Mouse (Mus musculus): ENCODE results near the gene Eif2b3. TPM values are rescaled to one million over a fixed set of nuclear protein-coding genes. Genes with fewer than 3 reads are reported as not detected.

The Eif2b3 gene
- polyA plus RNA-seq, 1 experiment from 2014 or later, result 53.2 TPM

- Histone ChIP-seq H3K9me3 (ENCODE audit: control insufficient read depth, low read length) (no peaks in the 10 kb centered on the region), H3K27me3 (ENCODE audit: control insufficient read depth, insufficient read depth, low read length) (no peaks in the 10 kb centered on the region), H3K4me2 (replicated peaks; ENCODE audit: low read depth, low read length) (peak within 1 kb of the TSS; percentile 86), H3K4me1 (ENCODE audit: control insufficient read depth, insufficient read depth, low read length) (peaks cover 18% of the 10 kb centered on the region; the same call in 1 of the 2 replicates), H3K9ac (ENCODE audit: low read depth, low read length) (peak within 1 kb of the TSS; percentile 74), H3K27ac (ENCODE audit: low read depth, low read length) (peak within 1 kb of the TSS; percentile 77), H3K4me3 (ENCODE audit: low read length) (peak within 1 kb of the TSS; percentile 97), H3K36me3 (ENCODE audit: control insufficient read depth, insufficient read depth, low read length) (peaks cover 20% of the 10 kb centered on the region; the same call in 1 of the 2 replicates)
- peak; percentile 74 for ATAC-seq (ENCODE audit: low FRiP score, low TSS enrichment)
- under 1% methylated on average over 58 of the region's 58 CpGs for WGBS
Observed at GRCm38 (mm10) chr4:116995131-116995797, 23.9 kb upstream of the Eif2b3 start, which contains the start of gene Hectd3. Gene Hectd3 (plus strand): TSS chr4:116995317.

DNA sequence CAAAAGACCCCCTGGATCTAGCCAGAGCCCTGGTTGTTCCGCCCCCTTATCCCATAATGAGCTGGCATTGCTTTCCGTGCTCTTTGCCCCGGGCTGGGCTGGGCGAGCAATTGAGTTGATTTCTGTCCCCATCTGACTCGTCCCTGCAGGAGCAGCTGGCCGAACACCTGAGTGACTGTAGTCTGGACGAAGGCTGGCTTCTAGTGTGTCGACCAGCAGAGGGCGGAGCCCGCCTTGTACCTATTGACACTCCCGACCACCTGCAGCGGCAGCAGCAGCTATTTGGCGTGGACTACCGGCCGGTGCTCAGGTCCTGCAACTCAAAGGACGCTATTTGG, 23.4 kb upstream of the Eif2b3 start:
- Histone ChIP-seq H3K27ac (ENCODE audit: low read depth, low read length) (no peak overlapping the region), H3K9me3 (ENCODE audit: control insufficient read depth, low read length) (no peaks in the 10 kb centered on the region), H3K9ac (ENCODE audit: low read depth, low read length) (peak overlapping the region; percentile 74), H3K4me2 (replicated peaks; ENCODE audit: low read depth, low read length) (peak overlapping the region; percentile 86), H3K27me3 (ENCODE audit: control insufficient read depth, insufficient read depth, low read length) (no peaks in the 10 kb centered on the region), H3K4me3 (ENCODE audit: low read length) (peak overlapping the region; percentile 97), H3K4me1 (ENCODE audit: control insufficient read depth, insufficient read depth, low read length) (peaks cover 18% of the 10 kb centered on the region; the same call in 1 of the 2 replicates), H3K36me3 (ENCODE audit: control insufficient read depth, insufficient read depth, low read length) (peaks cover 19% of the 10 kb centered on the region; the same call in 1 of the 2 replicates)
- peak; percentile 11 for ATAC-seq (ENCODE audit: low FRiP score, low TSS enrichment)
- WGBS, result under 1% methylated on average over 16 of the region's 16 CpGs

DNA sequence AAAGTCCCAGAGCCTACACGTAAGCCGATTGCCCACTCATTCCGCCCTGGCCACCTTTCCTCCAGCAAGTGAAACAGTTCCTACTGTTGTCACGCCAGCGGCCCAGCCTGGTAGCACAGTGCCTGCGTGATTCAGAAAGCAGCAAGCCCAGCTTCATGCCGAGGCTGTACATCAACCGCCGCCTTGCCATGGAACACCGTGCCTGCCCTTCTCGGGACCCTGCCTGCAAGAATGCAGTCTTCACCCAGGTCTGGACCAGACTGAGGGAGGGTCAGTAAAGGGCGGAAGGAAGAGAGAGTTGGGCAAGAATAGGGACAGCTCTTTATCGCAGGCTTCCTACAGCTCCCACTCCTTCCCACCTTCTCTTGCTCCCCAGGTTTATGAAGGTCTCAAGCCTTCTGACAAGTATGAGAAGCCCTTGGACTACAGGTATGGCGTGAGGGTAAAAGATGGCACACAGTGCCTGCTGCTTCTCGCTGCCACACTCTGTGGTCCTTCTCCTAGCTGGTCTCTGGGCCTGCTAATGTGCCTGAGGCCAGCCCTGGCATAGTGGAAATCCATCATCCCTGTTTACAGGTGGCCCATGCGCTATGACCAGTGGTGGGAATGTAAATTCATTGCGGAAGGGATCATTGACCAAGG, 19.6 kb upstream of the Eif2b3 start:
- Histone ChIP-seq H3K4me3 (ENCODE audit: low read length) (no peak overlapping the region), H3K36me3 (ENCODE audit: control insufficient read depth, insufficient read depth, low read length) (peaks cover 28% of the 10 kb centered on the region; the same call in 1 of the 2 replicates), H3K9ac (ENCODE audit: low read depth, low read length) (no peak overlapping the region), H3K27ac (ENCODE audit: low read depth, low read length) (no peak overlapping the region), H3K27me3 (ENCODE audit: control insufficient read depth, insufficient read depth, low read length) (no peaks in the 10 kb centered on the region), H3K9me3 (ENCODE audit: control insufficient read depth, low read length) (no peaks in the 10 kb centered on the region), H3K4me1 (ENCODE audit: control insufficient read depth, insufficient read depth, low read length) (peaks cover 11% of the 10 kb centered on the region; the same call in 1 of the 2 replicates), H3K4me2 (replicated peaks; ENCODE audit: low read depth, low read length) (no peak overlapping the region)
- no peak for ATAC-seq (ENCODE audit: low FRiP score, low TSS enrichment)
- 92% methylated on average over 17 of the region's 17 CpGs for WGBS

DNA sequence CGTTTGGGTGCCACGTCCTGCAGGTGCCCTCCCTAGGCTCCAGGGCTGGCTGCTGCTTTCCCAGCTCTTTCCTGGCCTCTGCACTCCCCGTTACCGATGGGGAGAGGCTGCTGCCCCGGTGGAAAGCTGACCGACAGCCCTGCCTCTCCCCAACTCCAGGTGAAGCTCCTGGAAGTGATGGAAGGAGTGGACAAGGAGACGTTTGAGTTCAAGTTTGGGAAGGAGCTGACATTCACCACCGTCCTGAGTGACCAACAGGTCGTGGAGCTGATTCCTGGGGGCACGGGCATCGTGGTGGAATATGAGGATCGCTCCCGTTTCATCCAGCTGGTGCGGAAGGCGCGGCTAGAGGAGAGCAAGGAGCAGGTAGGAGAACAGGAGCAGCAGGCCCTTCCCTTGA, 17.2 kb upstream of the Eif2b3 start:
- no peak for ATAC-seq (ENCODE audit: low FRiP score, low TSS enrichment)
- Histone ChIP-seq H3K27ac (ENCODE audit: low read depth, low read length) (no peak overlapping the region), H3K9ac (ENCODE audit: low read depth, low read length) (no peak overlapping the region)

DNA sequence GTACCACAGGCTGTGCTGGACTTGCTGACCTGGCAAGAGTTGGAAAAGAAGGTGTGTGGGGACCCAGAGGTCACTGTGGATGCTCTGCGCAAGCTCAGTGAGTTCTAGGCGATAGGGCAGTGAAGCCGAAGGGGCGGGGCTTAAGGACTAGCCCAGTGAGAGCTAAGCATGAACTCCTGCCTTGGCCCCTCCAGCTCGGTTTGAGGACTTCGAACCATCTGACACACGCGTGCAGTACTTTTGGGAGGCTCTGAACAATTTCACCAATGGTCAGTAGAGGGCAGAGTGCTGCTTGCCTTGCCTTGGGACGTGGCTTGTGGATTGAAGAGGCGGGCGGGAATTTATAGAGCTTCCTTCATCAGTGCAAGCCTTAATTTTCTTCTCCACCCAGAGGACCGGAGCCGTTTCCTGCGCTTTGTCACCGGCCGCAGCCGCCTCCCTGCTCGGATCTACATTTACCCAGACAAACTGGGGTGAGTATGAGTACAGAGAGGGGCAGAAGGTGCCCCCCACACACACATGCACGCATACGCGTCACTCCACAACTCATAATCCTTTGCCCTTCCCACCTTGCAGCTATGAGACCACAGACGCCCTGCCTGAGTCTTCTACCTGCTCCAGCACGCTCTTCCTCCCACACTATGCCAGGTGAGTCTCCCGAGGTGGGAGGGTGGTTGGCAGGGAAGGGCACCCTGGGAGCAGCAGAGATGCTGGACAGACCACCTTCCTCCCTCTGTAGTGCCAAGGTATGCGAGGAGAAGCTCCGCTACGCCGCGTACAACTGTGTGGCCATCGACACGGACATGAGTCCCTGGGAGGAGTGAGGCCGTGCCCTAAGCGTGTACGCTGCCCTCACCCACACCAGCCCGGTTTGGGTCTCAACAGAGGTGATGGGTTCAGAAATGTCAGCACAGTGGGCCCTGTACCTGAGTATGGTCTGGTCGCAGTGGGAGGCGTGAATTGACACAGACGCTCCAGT, 16.4 kb upstream of the Eif2b3 start:
- no peak overlapping the region for H3K4me3 ChIP-seq (ENCODE audit: low read length)
- H3K9ac ChIP-seq (ENCODE audit: low read depth, low read length), result no peak overlapping the region
- peak; percentile 66 for ATAC-seq (ENCODE audit: low FRiP score, low TSS enrichment)
- no peak overlapping the region for H3K27ac ChIP-seq (ENCODE audit: low read depth, low read length)
- 54% methylated on average over 38 of the region's 38 CpGs for WGBS
- no peak overlapping the region for H3K4me2 ChIP-seq (replicated peaks; ENCODE audit: low read depth, low read length)
- H3K36me3 ChIP-seq (ENCODE audit: control insufficient read depth, insufficient read depth, low read length), result peaks cover 28% of the 10 kb centered on the region; the same call in 1 of the 2 replicates
- no peaks in the 10 kb centered on the region for H3K4me1 ChIP-seq (ENCODE audit: control insufficient read depth, insufficient read depth, low read length)
- no peaks in the 10 kb centered on the region for H3K27me3 ChIP-seq (ENCODE audit: control insufficient read depth, insufficient read depth, low read length)
- no peaks in the 10 kb centered on the region for H3K9me3 ChIP-seq (ENCODE audit: control insufficient read depth, low read length)

More for the DNA sequence above, 17.2 kb upstream of the Eif2b3 start:
- Histone ChIP-seq H3K4me2 (replicated peaks; ENCODE audit: low read depth, low read length) (no peak overlapping the region), H3K4me1 (ENCODE audit: control insufficient read depth, insufficient read depth, low read length) (no peaks in the 10 kb centered on the region), H3K36me3 (ENCODE audit: control insufficient read depth, insufficient read depth, low read length) (peaks cover 28% of the 10 kb centered on the region; the same call in 1 of the 2 replicates), H3K4me3 (ENCODE audit: low read length) (no peak overlapping the region), H3K27me3 (ENCODE audit: control insufficient read depth, insufficient read depth, low read length) (no peaks in the 10 kb centered on the region), H3K9me3 (ENCODE audit: control insufficient read depth, low read length) (no peaks in the 10 kb centered on the region)
- WGBS, result 92% methylated on average over 16 of the region's 16 CpGs

GRCm38 (mm10) chr4:117004649-117005048, 14.6 kb upstream of the Eif2b3 start:
- H3K27ac ChIP-seq (ENCODE audit: low read depth, low read length), result no peak overlapping the region
- H3K9ac ChIP-seq (ENCODE audit: low read depth, low read length), result no peak overlapping the region
- no peak overlapping the region for H3K4me3 ChIP-seq (ENCODE audit: low read length)
- no peaks in the 10 kb centered on the region for H3K27me3 ChIP-seq (ENCODE audit: control insufficient read depth, insufficient read depth, low read length)
- H3K4me2 ChIP-seq (replicated peaks; ENCODE audit: low read depth, low read length), result no peak overlapping the region
- 88% methylated on average over 4 of the region's 4 CpGs for WGBS
- no peak for ATAC-seq (ENCODE audit: low FRiP score, low TSS enrichment)
- H3K4me1 ChIP-seq (ENCODE audit: control insufficient read depth, insufficient read depth, low read length), result no peaks in the 10 kb centered on the region
- H3K9me3 ChIP-seq (ENCODE audit: control insufficient read depth, low read length), result no peaks in the 10 kb centered on the region
- peaks cover 22% of the 10 kb centered on the region; the same call in 1 of the 2 replicates for H3K36me3 ChIP-seq (ENCODE audit: control insufficient read depth, insufficient read depth, low read length)

DNA sequence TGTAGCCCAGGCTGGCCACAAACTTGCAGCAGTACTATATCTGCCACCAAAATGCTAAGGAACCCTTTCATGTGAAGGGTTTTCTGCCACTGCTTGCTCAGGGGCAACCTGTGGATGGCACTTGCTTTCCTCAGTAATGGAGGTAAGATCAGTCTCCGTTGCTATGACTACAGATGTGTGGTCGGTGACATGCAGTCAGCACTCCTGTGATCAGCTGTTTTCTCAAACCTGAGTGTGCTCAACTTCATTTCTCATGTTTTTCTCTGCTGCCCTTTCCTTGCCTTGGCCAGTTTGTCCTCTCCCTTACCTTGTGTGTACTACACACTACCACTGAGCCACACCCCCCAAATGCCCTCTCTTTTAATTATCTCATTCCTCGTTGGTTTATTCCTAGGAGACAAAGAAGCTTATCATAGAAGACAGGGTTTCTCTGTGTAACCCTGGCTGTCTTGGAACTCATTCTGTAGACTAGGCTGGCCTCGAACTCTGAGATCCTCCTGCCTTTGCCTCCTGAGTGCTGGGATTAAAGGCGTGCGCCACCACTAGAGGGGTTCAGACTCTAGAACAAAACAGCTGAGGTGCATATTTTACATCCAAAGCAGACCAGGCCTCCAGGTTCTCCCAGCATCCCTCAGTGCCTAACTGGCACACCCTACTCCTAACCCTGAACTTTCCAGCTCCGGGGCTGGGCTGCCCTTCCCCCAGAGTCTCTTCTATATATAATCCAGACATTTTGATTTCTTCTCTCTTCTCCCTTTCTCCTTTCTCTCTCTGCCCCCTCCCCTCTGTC, 13.4 kb upstream of the Eif2b3 start:
- H3K27ac ChIP-seq (ENCODE audit: low read depth, low read length), result no peak overlapping the region
- no peaks in the 10 kb centered on the region for H3K4me1 ChIP-seq (ENCODE audit: control insufficient read depth, insufficient read depth, low read length)
- H3K27me3 ChIP-seq (ENCODE audit: control insufficient read depth, insufficient read depth, low read length), result no peaks in the 10 kb centered on the region
- H3K9me3 ChIP-seq (ENCODE audit: control insufficient read depth, low read length), result no peaks in the 10 kb centered on the region
- no peak overlapping the region for H3K4me3 ChIP-seq (ENCODE audit: low read length)
- ATAC-seq (ENCODE audit: low FRiP score, low TSS enrichment), result no peak
- H3K4me2 ChIP-seq (replicated peaks; ENCODE audit: low read depth, low read length), result no peak overlapping the region
- peaks cover 12% of the 10 kb centered on the region; the same call in 1 of the 2 replicates for H3K36me3 ChIP-seq (ENCODE audit: control insufficient read depth, insufficient read depth, low read length)
- H3K9ac ChIP-seq (ENCODE audit: low read depth, low read length), result no peak overlapping the region
- 71% methylated on average over 7 of the region's 7 CpGs for WGBS

- Histone ChIP-seq H3K27me3 (ENCODE audit: control insufficient read depth, insufficient read depth, low read length) (no peaks in the 10 kb centered on the region), H3K9me3 (ENCODE audit: control insufficient read depth, low read length) (no peaks in the 10 kb centered on the region), H3K4me1 (ENCODE audit: control insufficient read depth, insufficient read depth, low read length) (no peaks in the 10 kb centered on the region), H3K4me2 (replicated peaks; ENCODE audit: low read depth, low read length) (no peak overlapping the region), H3K9ac (ENCODE audit: low read depth, low read length) (no peak overlapping the region), H3K4me3 (ENCODE audit: low read length) (no peak overlapping the region), H3K27ac (ENCODE audit: low read depth, low read length) (no peak overlapping the region), H3K36me3 (ENCODE audit: control insufficient read depth, insufficient read depth, low read length) (peaks cover 11% of the 10 kb centered on the region; the same call in 1 of the 2 replicates)
- ATAC-seq (ENCODE audit: low FRiP score, low TSS enrichment), result no peak
- 74% methylated on average over 3 of the region's 3 CpGs for WGBS
Observed at GRCm38 (mm10) chr4:117007058-117007457, 12.1 kb upstream of the Eif2b3 start.

Measured in kidney, embryonic 14.5 days (tissue).